ENCODE assay signal across 26 mouse cellular contexts in the genomic region with DNA sequence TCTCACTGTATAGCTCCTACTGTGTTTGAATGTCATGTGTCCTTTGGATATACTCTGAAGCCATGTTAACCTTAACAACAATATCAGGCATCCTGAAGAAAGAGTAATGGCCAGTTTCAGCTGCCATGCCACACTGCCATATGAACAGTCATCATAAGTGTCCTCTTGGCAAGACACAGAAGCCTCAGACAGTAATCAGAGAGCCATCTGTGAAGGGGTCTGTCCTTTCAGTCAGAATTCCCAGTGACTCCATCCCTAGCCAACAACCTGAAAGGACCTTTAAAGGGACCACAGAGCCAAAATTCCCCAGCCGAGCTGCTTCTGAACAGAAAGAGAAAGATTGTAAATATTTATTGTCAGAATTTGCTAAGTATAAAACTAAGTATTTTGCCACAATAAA.
"Had no signal": no experiment of that assay in that cellular context is flagged by ENCODE, and none has a peak within 500 bp of the region (broad histone marks: within the 10 kb centered on the region; RNA-seq: fewer than 3 reads in every experiment).

No protein-coding gene starts in this region.

- H3K9me3 ChIP-seq: heart, embryonic 10.5 days; heart, embryonic 12.5 days; hindbrain, embryonic 10.5 days; hindbrain, embryonic 12.5 days; intestine, embryonic 15.5 days; limb, embryonic 10.5 days; limb, embryonic 12.5 days; liver, embryonic 13.5 days; liver, embryonic 15.5 days had no signal

- H3K4me3 ChIP-seq: gastrocnemius, adult 2 months; heart, embryonic 10.5 days; heart, embryonic 12.5 days; hindbrain, embryonic 10.5 days; hindbrain, embryonic 12.5 days; intestine, embryonic 15.5 days; layer of hippocampus, adult 2 months; left cerebral cortex, adult 2 months; limb, embryonic 10.5 days; limb, embryonic 12.5 days; liver, embryonic 13.5 days; liver, embryonic 15.5 days had no signal

- H3K27ac ChIP-seq: gastrocnemius, adult 2 months; heart, embryonic 10.5 days; hindbrain, embryonic 10.5 days; hindbrain, embryonic 12.5 days; intestine, embryonic 15.5 days; layer of hippocampus, adult 2 months; left cerebral cortex, adult 2 months; limb, embryonic 10.5 days; limb, embryonic 12.5 days; liver, embryonic 13.5 days; liver, embryonic 15.5 days had no signal

- DNase-seq: gastrocnemius, adult 2 months; gastrocnemius, postnatal 10 days; gastrocnemius, postnatal 25 days; heart, adult 18-20 months; heart, postnatal 10 days; heart, postnatal 4 days; kidney, adult 18-20 months; kidney, adult 8-10 months; kidney, postnatal 10 days; kidney, postnatal 25 days; kidney, postnatal 4 days; liver; liver, embryonic 13.5 days had no signal

- H3K4me2 ChIP-seq: heart, embryonic 12.5 days; hindbrain, embryonic 12.5 days; intestine, embryonic 15.5 days; limb, embryonic 12.5 days; liver, embryonic 11.5 days; liver, embryonic 13.5 days; liver, embryonic 15.5 days had no signal

- H3K4me1 ChIP-seq: heart, embryonic 10.5 days; heart, embryonic 12.5 days; hindbrain, embryonic 10.5 days; hindbrain, embryonic 12.5 days; intestine, embryonic 15.5 days; limb, embryonic 10.5 days; limb, embryonic 12.5 days; liver, embryonic 13.5 days; liver, embryonic 15.5 days had no signal

- H3K36me3 ChIP-seq: heart, embryonic 10.5 days; heart, embryonic 12.5 days; hindbrain, embryonic 10.5 days; hindbrain, embryonic 12.5 days; intestine, embryonic 15.5 days; limb, embryonic 10.5 days; limb, embryonic 12.5 days; liver, embryonic 13.5 days; liver, embryonic 15.5 days had no signal

- H3K27me3 ChIP-seq: heart, embryonic 12.5 days; hindbrain, embryonic 12.5 days; intestine, embryonic 15.5 days; limb, embryonic 12.5 days; liver, embryonic 13.5 days; liver, embryonic 15.5 days had no signal

- ATAC-seq: inflammation-experienced regulatory T-cells, adult 6 months; intestine, embryonic 15.5 days; intestine, postnatal 0 days had no signal

- H3K9ac ChIP-seq: heart, embryonic 12.5 days; hindbrain, embryonic 12.5 days; intestine, embryonic 15.5 days; limb, embryonic 12.5 days; liver, embryonic 13.5 days; liver, embryonic 15.5 days had no signal
